Mouse (Mus musculus) cerebellum, adult 8-10 months (tissue): Measurements from ENCODE around the gene Prkn.

Source experiments
- DNase-seq: peaks from one replicate; pipeline ENCODE4 v3.0.0; 2022

The Prkn gene

GRCm38 (mm10) chr17:10840148-10840707 lies at the start of gene Prkn, which contains the start of gene Pacrg:
Gene Prkn (plus strand): TSS chr17:10840384.
Gene Pacrg (minus strand): TSS chr17:10840311.
- peak; percentile 97 for DNase-seq

GRCm38 (mm10) chr17:10791661-10792060 lies 48.5 kb upstream of the Prkn start:
- DNase-seq = no peak

- DNase-seq = no peak
Measured at GRCm38 (mm10) chr17:10806692-10807091, 33.5 kb upstream of the Prkn start.

GRCm38 (mm10) chr17:10807261-10807998 lies 32.8 kb upstream of the Prkn start:
- DNase-seq = peak; percentile 37

GRCm38 (mm10) chr17:10808571-10808970 lies 31.6 kb upstream of the Prkn start:
- DNase-seq = no peak

- DNase-seq = no peak
Measured at GRCm38 (mm10) chr17:10818971-10819370, 21.2 kb upstream of the Prkn start.

- peak; percentile 60 for DNase-seq
Measured at GRCm38 (mm10) chr17:10840731-10841201, 582 bp downstream of the Prkn start.

- DNase-seq = peak; percentile 54
Measured at GRCm38 (mm10) chr17:10854207-10854606, 14.0 kb downstream of the Prkn start.

- no peak for DNase-seq
Measured at GRCm38 (mm10) chr17:10874208-10875187, 34.3 kb downstream of the Prkn start.

GRCm38 (mm10) chr17:10878986-10879385 lies 38.8 kb downstream of the Prkn start:
- DNase-seq = no peak

- DNase-seq = no peak
Measured at GRCm38 (mm10) chr17:10882260-10882659, 42.1 kb downstream of the Prkn start.

- DNase-seq = no peak
Measured at GRCm38 (mm10) chr17:10887924-10888323, 47.7 kb downstream of the Prkn start.

- DNase-seq = no peak
Measured at GRCm38 (mm10) chr17:10901686-10902228, 61.6 kb downstream of the Prkn start.

GRCm38 (mm10) chr17:10936698-10937097 lies 96.5 kb downstream of the Prkn start:
- no peak for DNase-seq

GRCm38 (mm10) chr17:10937844-10938243 lies 97.7 kb downstream of the Prkn start:
- DNase-seq = no peak

- DNase-seq = no peak
Measured at GRCm38 (mm10) chr17:10938755-10939154, 98.6 kb downstream of the Prkn start.

- peak; percentile 34 for DNase-seq
Measured at GRCm38 (mm10) chr17:10946552-10946951, 106.4 kb downstream of the Prkn start.

- DNase-seq = no peak
Measured at GRCm38 (mm10) chr17:10947614-10948013, 107.4 kb downstream of the Prkn start.

- no peak for DNase-seq
Measured at GRCm38 (mm10) chr17:10959066-10959864, 119.1 kb downstream of the Prkn start.

- peak; percentile 74 for DNase-seq
Measured at GRCm38 (mm10) chr17:10962151-10962550, 122.0 kb downstream of the Prkn start.

- DNase-seq = no peak
Measured at GRCm38 (mm10) chr17:10982136-10982535, 142.0 kb downstream of the Prkn start.

- no peak for DNase-seq
Measured at GRCm38 (mm10) chr17:10987040-10987439, 146.9 kb downstream of the Prkn start.
